In genomic region chr2:118751896-118752791, GRCm38 (mm10) we compare ENCODE assay signal across 11 mouse cellular contexts. TPM values are rescaled to one million over a fixed set of nuclear protein-coding genes. Genes with fewer than 3 reads are reported as not detected.
A peak's percentile ranks its signal among the peaks of the same experiment; 100 is the strongest.
DNase-seq lines count a peak whose midpoint lies in the region; ATAC-seq and TF ChIP-seq lines count a peak whose summit lies in the region.
"Had no signal": no experiment of that assay in that cellular context is flagged by ENCODE, and none has a peak within 500 bp of the region (broad histone marks: within the 10 kb centered on the region; RNA-seq: fewer than 3 reads in every experiment).

No protein-coding gene starts in this region.

- peak overlapping the region; percentile 32; the same call in 1 of the 2 replicates for H3K9ac ChIP-seq in midbrain, embryonic 13.5 days (replicated peaks)
- H3K9ac ChIP-seq in midbrain, embryonic 15.5 days, result no peak overlapping the region
- H3K9ac ChIP-seq in limb, embryonic 12.5 days (replicated peaks), result peak overlapping the region; percentile 40; the same call in 1 of the 2 replicates
- peak overlapping the region; percentile 19; the same call in 1 of the 2 replicates for H3K9ac ChIP-seq in stomach, postnatal 0 days (ENCODE audit: low read length)

- peak; percentile 67 for TF ChIP-seq EP300 in stomach, postnatal 0 days (optimal IDR thresholded peaks at IDR 0.05)

- H3K4me1 ChIP-seq in cerebellum, adult 2 months (ENCODE audit: control insufficient read depth, insufficient read depth, low read length), result peaks cover 20% of the 10 kb centered on the region
- peaks cover 44% of the 10 kb centered on the region for H3K4me1 ChIP-seq in midbrain, embryonic 13.5 days (replicated peaks)
- peaks cover 32% of the 10 kb centered on the region for H3K4me1 ChIP-seq in midbrain, embryonic 15.5 days
- peaks cover 43% of the 10 kb centered on the region for H3K4me1 ChIP-seq in limb, embryonic 12.5 days (replicated peaks)
- no peaks in the 10 kb centered on the region for H3K4me1 ChIP-seq in stomach, postnatal 0 days (replicated peaks; ENCODE audit: control insufficient read depth, insufficient read depth)

- no peak overlapping the region for H3K4me2 ChIP-seq in midbrain, embryonic 13.5 days (replicated peaks)
- no peak overlapping the region for H3K4me2 ChIP-seq in midbrain, embryonic 15.5 days
- no peak overlapping the region for H3K4me2 ChIP-seq in limb, embryonic 12.5 days
- no peak overlapping the region for H3K4me2 ChIP-seq in stomach, postnatal 0 days (replicated peaks; ENCODE audit: low read depth)

- TF ChIP-seq POLR2A in cerebellum, adult 2 months (IDR thresholded peaks at IDR 0.05; ENCODE audit: borderline replicate concordance, insufficient read depth, low read length), result no peak

- no peaks in the 10 kb centered on the region for H3K36me3 ChIP-seq in midbrain, embryonic 13.5 days
- no peaks in the 10 kb centered on the region for H3K36me3 ChIP-seq in midbrain, embryonic 15.5 days (replicated peaks)
- no peaks in the 10 kb centered on the region for H3K36me3 ChIP-seq in limb, embryonic 12.5 days
- H3K36me3 ChIP-seq in stomach, postnatal 0 days (ENCODE audit: control insufficient read depth, insufficient read depth, low read length), result 0 out of 2 replicates have a peak, but pooled peaks cover 2% of the 10 kb centered on the region

- DNase-seq in cerebellum, adult 11-12 months, result peak; percentile 17
- DNase-seq in cerebellum, adult 2 months, result no peak
- DNase-seq in stomach, postnatal 0 days (ENCODE audit: low spot score), result no peak
- no peak for DNase-seq in thymus, adult 18-20 months
- DNase-seq in left cerebral cortex, adult 18-20 months (ENCODE audit: low spot score in 2 of 2), result no peak
- DNase-seq: right cerebral cortex, postnatal 4 days had no signal

- TF ChIP-seq CTCF in cerebellum, adult 2 months (IDR thresholded peaks at IDR 0.05; ENCODE audit: borderline replicate concordance, insufficient read depth, low read depth, low read length), result no peak
- TF ChIP-seq CTCF in stomach, postnatal 0 days (IDR thresholded peaks at IDR 0.05; ENCODE audit: low read depth), result no peak

- H3K27ac ChIP-seq in cerebellum, adult 2 months (ENCODE audit: insufficient read depth, low read length), result no peak overlapping the region
- no peak overlapping the region for H3K27ac ChIP-seq in midbrain, embryonic 13.5 days
- H3K27ac ChIP-seq in midbrain, embryonic 15.5 days, result no peak overlapping the region
- peak overlapping the region; percentile 41; the same call in 1 of the 2 replicates for H3K27ac ChIP-seq in limb, embryonic 12.5 days
- peak overlapping the region; percentile 78 for H3K27ac ChIP-seq in stomach, postnatal 0 days (replicated peaks)

- no peaks in the 10 kb centered on the region for H3K27me3 ChIP-seq in cerebellum, adult 2 months (ENCODE audit: control insufficient read depth, insufficient read depth, low read length)
- no peaks in the 10 kb centered on the region for H3K27me3 ChIP-seq in midbrain, embryonic 13.5 days
- H3K27me3 ChIP-seq in midbrain, embryonic 15.5 days (replicated peaks), result no peaks in the 10 kb centered on the region
- H3K27me3 ChIP-seq in limb, embryonic 12.5 days, result 0 out of 2 replicates have a peak, but pooled peaks cover 1% of the 10 kb centered on the region
- no peaks in the 10 kb centered on the region for H3K27me3 ChIP-seq in stomach, postnatal 0 days (ENCODE audit: control insufficient read depth, insufficient read depth, low read length)

- no peak overlapping the region for H3K4me3 ChIP-seq in cerebellum, adult 2 months (replicated peaks; ENCODE audit: insufficient read depth, low read depth, low read length)
- no peak overlapping the region for H3K4me3 ChIP-seq in midbrain, embryonic 13.5 days (replicated peaks)
- no peak overlapping the region for H3K4me3 ChIP-seq in midbrain, embryonic 15.5 days
- no peak overlapping the region for H3K4me3 ChIP-seq in limb, embryonic 12.5 days (replicated peaks)
- H3K4me3 ChIP-seq in stomach, postnatal 0 days (ENCODE audit: low read depth, low read length), result no peak overlapping the region

- H3K9me3 ChIP-seq in midbrain, embryonic 13.5 days, result no peaks in the 10 kb centered on the region
- H3K9me3 ChIP-seq in midbrain, embryonic 15.5 days, result no peaks in the 10 kb centered on the region
- no peaks in the 10 kb centered on the region for H3K9me3 ChIP-seq in limb, embryonic 12.5 days
- no peaks in the 10 kb centered on the region for H3K9me3 ChIP-seq in stomach, postnatal 0 days (ENCODE audit: control insufficient read depth, low read length)

- WGBS in cerebellum, adult 2 months, result 54% methylated on average over 16 of the region's 16 CpGs
- 69% methylated on average over 16 of the region's 16 CpGs for WGBS in midbrain, embryonic 13.5 days
- 64% methylated on average over 16 of the region's 16 CpGs for WGBS in midbrain, embryonic 15.5 days
- WGBS in limb, embryonic 12.5 days, result 51% methylated on average over 16 of the region's 16 CpGs
- WGBS in stomach, postnatal 0 days, result 51% methylated on average over 16 of the region's 16 CpGs

- no peak for ATAC-seq in midbrain, embryonic 13.5 days
- no peak for ATAC-seq in midbrain, embryonic 15.5 days (replicated peaks)
- ATAC-seq in limb, embryonic 12.5 days (ENCODE audit: insufficient number of reproducible peaks, insufficient read depth, low FRiP score, low TSS enrichment, low read depth), result no peak
- peak; percentile 43; the same call in 1 of the 2 replicates for ATAC-seq in stomach, postnatal 0 days (ENCODE audit: low FRiP score, low TSS enrichment)

RNA-seq across cellular contexts. Expression of gene Inafm2, which starts 6.6 kb away (rescaled TPM):
- polyA plus RNA-seq in cerebellum, adult 2 months (2012; rRNA removed), result 21.8 and 22.0 TPM in 2 replicates
- polyA plus RNA-seq in midbrain, embryonic 13.5 days (2015; fragmentation: Nextera tagmentation; extraction: Ambion mirVana), result 24.6 and 25.8 TPM in 2 replicates
- 20.5 and 21.6 TPM in 2 replicates for polyA plus RNA-seq in midbrain, embryonic 15.5 days (2015; fragmentation: Nextera tagmentation; extraction: Ambion mirVana)
- 20.6 and 21.3 TPM in 2 replicates for polyA plus RNA-seq in limb, embryonic 12.5 days (2016; fragmentation: Nextera tagmentation; extraction: Ambion mirVana)
- 33.8 and 36.7 TPM in 2 replicates for polyA plus RNA-seq in stomach, postnatal 0 days (2015; fragmentation: Nextera tagmentation; extraction: Ambion mirVana)
- total RNA-seq in left cerebral cortex, adult 18-20 months (2021), result 10 to 100 TPM; 48.7 to 49.6 TPM

RNA-seq across cellular contexts. Expression of gene Ccdc9b, which starts 10.3 kb away (rescaled TPM):
- polyA plus RNA-seq in cerebellum, adult 2 months (2012; rRNA removed), result 8.3 and 8.5 TPM in 2 replicates
- 1.7 and 2.1 TPM in 2 replicates for polyA plus RNA-seq in midbrain, embryonic 13.5 days (2015; fragmentation: Nextera tagmentation; extraction: Ambion mirVana)
- polyA plus RNA-seq in midbrain, embryonic 15.5 days (2015; fragmentation: Nextera tagmentation; extraction: Ambion mirVana), result 1.3 and 2.1 TPM in 2 replicates
- polyA plus RNA-seq in limb, embryonic 12.5 days (2016; fragmentation: Nextera tagmentation; extraction: Ambion mirVana), result 0.51 and 0.74 TPM in 2 replicates
- polyA plus RNA-seq in stomach, postnatal 0 days (2015; fragmentation: Nextera tagmentation; extraction: Ambion mirVana), result 2.9 TPM in 2 replicates
- 1 to 10 TPM; 4.4 to 4.8 TPM for total RNA-seq in left cerebral cortex, adult 18-20 months (2021)

RNA-seq across cellular contexts. Expression of gene Phgr1, which starts 20.4 kb away (rescaled TPM):
- not detected in 2 replicates for polyA plus RNA-seq in cerebellum, adult 2 months (2012; rRNA removed)
- polyA plus RNA-seq in midbrain, embryonic 13.5 days (2015; fragmentation: Nextera tagmentation; extraction: Ambion mirVana), result not detected in 2 replicates
- not detected in 2 replicates for polyA plus RNA-seq in midbrain, embryonic 15.5 days (2015; fragmentation: Nextera tagmentation; extraction: Ambion mirVana)
- not detected in 2 replicates for polyA plus RNA-seq in limb, embryonic 12.5 days (2016; fragmentation: Nextera tagmentation; extraction: Ambion mirVana)
- 165 and 184 TPM in 2 replicates for polyA plus RNA-seq in stomach, postnatal 0 days (2015; fragmentation: Nextera tagmentation; extraction: Ambion mirVana)
- total RNA-seq in left cerebral cortex, adult 18-20 months (2021), result not detected
- total RNA-seq: hematopoietic stem cell, adult 5-6 weeks; left cerebral cortex, adult 8-10 months had no signal

RNA-seq across cellular contexts. Expression of gene Plcb2, which starts 23.9 kb away (rescaled TPM):
- polyA plus RNA-seq in cerebellum, adult 2 months (2012; rRNA removed), result 0.86 and 0.97 TPM in 2 replicates
- polyA plus RNA-seq in midbrain, embryonic 13.5 days (2015; fragmentation: Nextera tagmentation; extraction: Ambion mirVana), result 0.11 and 0.13 TPM in 2 replicates
- polyA plus RNA-seq in midbrain, embryonic 15.5 days (2015; fragmentation: Nextera tagmentation; extraction: Ambion mirVana), result 0.43 and 0.71 TPM in 2 replicates
- 0.26 and 0.44 TPM in 2 replicates for polyA plus RNA-seq in limb, embryonic 12.5 days (2016; fragmentation: Nextera tagmentation; extraction: Ambion mirVana)
- 0.58 and 0.64 TPM in 2 replicates for polyA plus RNA-seq in stomach, postnatal 0 days (2015; fragmentation: Nextera tagmentation; extraction: Ambion mirVana)
- total RNA-seq in left cerebral cortex, adult 18-20 months (2021), result 1 to 10 TPM; 3.0 to 3.1 TPM

RNA-seq across cellular contexts. Expression of gene Disp2, which starts 27.4 kb away (rescaled TPM):
- 212 and 227 TPM in 2 replicates for polyA plus RNA-seq in cerebellum, adult 2 months (2012; rRNA removed)
- polyA plus RNA-seq in midbrain, embryonic 13.5 days (2015; fragmentation: Nextera tagmentation; extraction: Ambion mirVana), result 32.7 and 35.8 TPM in 2 replicates
- 65.5 and 75.2 TPM in 2 replicates for polyA plus RNA-seq in midbrain, embryonic 15.5 days (2015; fragmentation: Nextera tagmentation; extraction: Ambion mirVana)
- 0.05 and 0.14 TPM in 2 replicates for polyA plus RNA-seq in limb, embryonic 12.5 days (2016; fragmentation: Nextera tagmentation; extraction: Ambion mirVana)
- 1.0 and 1.1 TPM in 2 replicates for polyA plus RNA-seq in stomach, postnatal 0 days (2015; fragmentation: Nextera tagmentation; extraction: Ambion mirVana)
- total RNA-seq in left cerebral cortex, adult 18-20 months (2021), result 100 to 1,000 TPM; 184 to 206 TPM
- total RNA-seq: hematopoietic stem cell, adult 5-6 weeks had no signal

Comparison
In these comparisons a context has a peak if more than half of its experiments do, and no peak if none do; other contexts are left out.
1. H3K27ac ChIP-seq: peak in limb, embryonic 12.5 days (single experiment) and stomach, postnatal 0 days (single experiment); none in cerebellum, adult 2 months (single experiment), midbrain, embryonic 13.5 days (single experiment) and midbrain, embryonic 15.5 days (single experiment).
2. RNA of gene Phgr1, which starts 20.4 kb away (polyA plus RNA-seq): 165 to 184 TPM in stomach, postnatal 0 days; not detected in cerebellum, adult 2 months, not detected in midbrain, embryonic 13.5 days, not detected in midbrain, embryonic 15.5 days and not detected in limb, embryonic 12.5 days; every median in the first group is over 100 times any median in the second.